Mouse (Mus musculus) liver, embryonic 14.5 days (tissue): ENCODE measurements around the gene Zbtb8a.

Experiments used
- CTCF ChIP-seq: IDR thresholded peaks from 2 replicates; pipeline ENCODE4 v1.5.1; 2016; ENCODE audit warnings: antibody characterized with exemption, low read depth, control low read depth
- EP300 ChIP-seq: IDR thresholded peaks from 2 replicates; pipeline ENCODE4 v1.6.1; 2016; ENCODE audit warnings: antibody characterized with exemption, low read depth

GRCm38 (mm10) chr4:129363463-129363862 is 14.5 kb downstream of the Zbtb8a start:
- no peak for TF ChIP-seq CTCF
- no peak for TF ChIP-seq EP300
